Mouse (Mus musculus): ENCODE data around the gene Nsmce1.
A peak's percentile ranks its signal among the peaks of the same experiment; 100 is the strongest.
"Not testable (repeated sequence)": the region's sequence is repeated elsewhere in the genome, so short reads cannot be mapped to it uniquely, and the experiment has no call there.

Gene Nsmce1

GRCm38 (mm10) chr7:125434666-125435290, 56.6 kb downstream of the Nsmce1 start:
- DNase-seq (ENCODE audit: low spot score in 2 of 2): no peak

DNA sequence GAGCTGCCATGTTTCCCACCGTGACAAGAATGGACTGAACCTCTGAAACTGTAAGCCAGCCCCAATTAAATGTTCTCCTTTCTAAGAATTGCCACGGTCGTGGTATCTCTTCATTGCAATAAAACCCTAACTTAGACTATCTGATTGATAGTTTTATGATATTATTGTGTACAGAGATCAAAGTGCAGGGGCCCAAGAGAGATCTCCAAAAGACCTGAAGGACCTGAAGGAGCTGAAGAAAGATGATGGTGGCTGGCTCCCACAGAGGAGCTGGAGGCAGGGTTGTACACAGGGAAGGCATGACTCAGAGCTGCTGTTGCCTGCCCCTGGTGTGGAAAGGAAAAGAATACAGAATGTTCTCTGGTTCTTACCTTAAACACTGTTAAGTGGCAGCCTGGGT, 57.5 kb downstream of the Nsmce1 start:
- DNase-seq (ENCODE audit: low spot score in 2 of 2): no peak

- DNase-seq (ENCODE audit: low spot score in 2 of 2): no peak
Measured at GRCm38 (mm10) chr7:125430170-125430842, 61.1 kb downstream of the Nsmce1 start.

DNA sequence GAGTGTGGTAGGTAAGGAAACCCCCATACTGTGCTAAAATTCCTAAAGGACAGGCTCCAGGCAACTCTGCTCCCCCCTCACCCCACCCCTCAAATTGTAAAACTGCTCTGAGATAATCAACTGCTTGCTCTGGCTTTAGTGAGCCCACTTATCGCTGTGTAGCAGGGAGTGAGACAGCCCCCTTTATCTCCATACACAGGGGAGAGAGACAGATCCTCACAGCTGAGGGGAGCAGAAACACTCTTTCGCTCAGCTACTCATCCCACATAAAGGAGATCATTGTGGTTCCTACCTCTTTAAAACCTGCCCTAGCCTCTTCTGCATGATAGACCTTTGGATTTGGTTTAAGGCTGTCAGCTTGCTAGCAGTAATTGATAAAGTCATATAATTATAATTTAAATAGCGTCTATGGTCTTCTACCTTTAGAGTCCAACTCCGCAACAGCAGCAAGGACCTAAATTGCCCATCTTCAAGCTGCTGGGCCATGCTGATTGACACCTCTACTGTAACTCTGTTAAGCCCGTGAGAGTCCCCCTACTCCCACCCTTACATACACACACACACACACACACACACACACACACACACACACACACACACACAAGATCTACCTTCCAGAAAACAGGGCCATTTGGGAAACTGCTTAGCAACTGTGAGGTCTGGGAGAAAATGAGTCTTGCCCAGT, 62.4 kb downstream of the Nsmce1 start:
- DNase-seq (ENCODE audit: low spot score in 2 of 2): not testable (repeated sequence)

DNA sequence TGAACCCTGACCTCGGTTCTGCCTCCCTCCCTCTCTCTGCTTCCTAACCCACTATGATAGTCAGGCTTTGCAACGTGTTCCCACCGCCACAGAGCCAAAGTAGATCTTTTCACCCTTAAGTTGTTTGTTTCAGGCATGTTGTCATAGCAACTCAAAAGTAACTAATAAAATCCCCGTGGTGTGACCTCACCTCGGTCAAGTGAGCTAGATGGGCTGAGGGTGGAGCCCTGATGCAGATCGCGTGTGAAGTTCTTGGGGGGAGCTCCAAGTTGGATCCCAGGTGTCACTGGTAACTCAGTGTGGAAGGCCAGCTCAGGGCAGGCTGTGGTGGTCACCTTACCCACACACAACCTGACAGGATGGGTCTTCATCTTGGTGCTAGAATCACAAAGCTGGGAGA, 63.0 kb downstream of the Nsmce1 start:
- DNase-seq (ENCODE audit: low spot score in 2 of 2): no peak

GRCm38 (mm10) chr7:125427492-125428090, 63.8 kb downstream of the Nsmce1 start:
- no peak for DNase-seq (ENCODE audit: low spot score in 2 of 2)

DNA sequence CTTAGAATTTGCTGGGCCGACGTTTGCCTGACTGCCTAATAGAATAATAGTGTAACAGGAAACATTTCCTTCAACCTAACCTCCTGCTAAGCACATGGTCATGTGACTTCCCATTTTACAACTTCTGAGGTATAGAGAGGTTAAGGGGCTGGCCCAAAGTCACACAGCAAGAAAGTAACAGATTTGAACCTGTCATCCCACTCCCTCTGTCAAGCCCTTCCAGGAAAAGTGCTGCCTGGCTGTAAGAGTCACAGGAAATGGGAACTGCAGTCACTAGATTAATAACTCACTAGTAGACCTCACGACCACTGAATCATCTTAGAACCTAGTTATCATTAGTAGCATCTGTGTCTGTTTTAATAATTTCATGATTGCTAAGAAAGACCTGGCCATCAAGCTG, 68.3 kb downstream of the Nsmce1 start:
- no peak for DNase-seq (ENCODE audit: low spot score in 2 of 2)

GRCm38 (mm10) chr7:125421911-125422310, 69.5 kb downstream of the Nsmce1 start:
- DNase-seq (ENCODE audit: low spot score in 2 of 2): no peak

DNA sequence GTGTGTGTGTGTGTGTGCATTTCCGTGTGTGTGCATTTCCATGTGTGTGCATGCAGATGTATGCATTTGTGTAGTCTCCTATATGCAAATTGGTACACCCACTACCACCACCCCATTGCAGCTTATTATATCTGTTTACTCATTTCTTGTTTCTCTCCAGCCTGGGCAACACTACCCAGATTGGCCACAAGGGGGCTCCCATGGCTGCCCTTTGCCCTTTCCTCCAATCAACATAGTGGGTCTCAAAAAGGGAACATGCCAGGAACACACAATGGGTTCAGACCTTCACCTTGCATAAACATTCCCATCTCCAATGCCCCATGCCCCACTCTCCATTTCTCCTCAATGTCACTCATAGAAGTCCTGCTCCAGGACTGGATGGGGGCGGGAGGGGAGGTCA, 71.2 kb downstream of the Nsmce1 start:
- DNase-seq (ENCODE audit: low spot score in 2 of 2): peak in 1 of 2 experiments; percentile 8

DNA sequence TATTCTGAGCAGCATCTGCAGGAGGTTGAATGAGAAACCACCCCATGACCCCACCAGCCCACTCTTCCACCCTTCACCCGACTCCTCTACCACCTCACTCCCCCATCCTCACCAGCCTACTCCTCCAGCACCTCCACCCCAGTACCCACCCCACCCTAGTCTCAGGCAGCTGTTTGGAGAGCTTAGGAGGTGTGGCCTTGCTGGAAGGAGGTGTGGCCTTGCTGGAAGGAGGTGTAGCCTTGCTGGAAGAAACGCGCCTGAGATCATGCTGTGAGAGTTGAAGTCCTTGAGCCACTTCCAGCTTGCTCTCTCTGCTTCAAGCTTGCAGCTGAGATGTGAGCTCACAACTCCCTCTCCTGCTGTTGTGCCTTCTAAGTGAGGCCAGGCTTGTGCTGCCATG, 73.0 kb downstream of the Nsmce1 start:
- DNase-seq (ENCODE audit: low spot score in 2 of 2): no peak

Data from urinary bladder, postnatal 36 days (tissue).